Mouse (Mus musculus): ENCODE measurements at regions not wholly inside any gene's neighbourhood (a gene's known extent, or its start where the extent isn't known, plus 50 kb on each side); places are given as distances from the start of the nearest gene placed in this dataset.

DNA sequence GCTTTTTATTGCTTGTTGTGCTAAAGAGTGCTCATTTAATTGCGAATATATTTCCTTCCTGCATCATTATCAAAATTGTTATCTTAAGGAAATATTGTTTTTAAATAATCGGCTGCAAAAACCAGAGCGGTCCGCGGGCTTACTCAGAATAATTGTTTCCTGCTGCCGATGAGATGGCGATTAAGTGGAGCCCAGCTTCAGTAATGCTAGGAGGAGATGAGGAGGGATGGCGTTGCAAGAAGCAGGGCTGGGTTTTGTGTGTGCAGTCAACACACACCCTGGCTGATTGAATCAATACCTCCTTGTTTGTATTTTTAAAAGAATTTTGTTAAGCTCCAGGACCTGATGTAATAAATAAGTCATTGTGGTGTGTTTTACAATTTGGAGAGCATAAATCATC lies 331.2 kb downstream of the Setd4 start:
- TF ChIP-seq POLR2A (IDR thresholded peaks at IDR 0.05; ENCODE audit: control insufficient read depth, low read depth, low read length) (no peak), CTCF (IDR thresholded peaks at IDR 0.05; ENCODE audit: control insufficient read depth, insufficient read depth, insufficient replicate concordance, low read depth, low read length) (no peak)
